Mouse (Mus musculus): ENCODE results near the gene Crhr2.

DNA sequence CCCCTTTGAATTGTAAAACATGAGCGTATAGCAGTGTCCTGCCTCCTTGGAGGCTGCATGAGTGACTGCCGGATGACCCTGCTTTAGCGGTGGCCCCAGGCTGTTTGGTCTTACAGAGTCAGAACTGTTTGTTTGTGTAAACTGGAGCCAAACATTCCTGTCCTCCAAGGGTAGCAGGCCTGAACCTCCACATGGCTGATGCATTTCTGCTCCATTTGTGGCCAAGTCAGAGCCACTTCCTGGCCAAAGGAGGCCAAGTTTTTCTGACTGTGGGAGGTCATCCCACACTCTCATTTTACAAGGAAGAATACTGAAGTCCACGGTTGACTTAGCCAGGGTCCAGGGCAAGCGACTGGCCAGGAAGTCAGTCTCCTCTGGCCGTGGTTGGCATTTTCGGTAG is 46.7 kb upstream of the Crhr2 start:
- TF ChIP-seq POLR2A (IDR thresholded peaks at IDR 0.05; ENCODE audit: borderline replicate concordance, extremely low read depth, insufficient read depth, insufficient read length, poor library complexity, severe bottlenecking) (no peak), CTCF (IDR thresholded peaks at IDR 0.05; ENCODE audit: borderline replicate concordance, extremely low read depth, insufficient read depth, insufficient read length) (no peak)
